Mouse (Mus musculus) E14TG2a.4 (cell line): ENCODE measurements around the gene Rpl34.

Experiments
- CTCF ChIP-seq: conservative IDR thresholded peaks from 2 replicates; pipeline ENCODE4 v1.5.1; 2014; ENCODE audit warnings: low read length
- POU5F1 ChIP-seq: IDR thresholded peaks from 2 replicates; pipeline ENCODE4 v1.6.1; 2014; ENCODE audit warnings: low read length, borderline replicate concordance

DNA sequence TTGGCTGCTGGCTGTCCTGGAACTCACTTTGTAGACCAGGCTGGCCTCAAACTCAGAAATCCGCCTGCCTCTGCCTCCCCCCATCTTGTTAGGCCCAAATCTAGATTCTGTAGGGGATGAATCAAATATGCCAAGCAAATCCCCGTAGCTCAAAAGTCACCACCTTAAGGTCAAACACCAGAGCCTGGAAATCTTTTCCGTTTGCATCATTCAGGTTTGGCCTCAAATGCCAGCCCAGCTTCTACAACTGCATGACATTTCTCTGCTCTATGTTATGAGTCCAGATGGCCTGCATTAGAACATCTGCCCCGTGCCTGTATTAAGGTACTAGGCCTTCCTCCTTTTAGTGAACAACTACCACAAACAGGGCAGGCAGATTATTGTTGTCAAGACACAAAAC, 2.5 kb downstream of the Rpl34 start:
- TF ChIP-seq CTCF (no peak), POU5F1 (no peak)
